Mouse (Mus musculus): ENCODE data around the gene Akt1s1.

DNA sequence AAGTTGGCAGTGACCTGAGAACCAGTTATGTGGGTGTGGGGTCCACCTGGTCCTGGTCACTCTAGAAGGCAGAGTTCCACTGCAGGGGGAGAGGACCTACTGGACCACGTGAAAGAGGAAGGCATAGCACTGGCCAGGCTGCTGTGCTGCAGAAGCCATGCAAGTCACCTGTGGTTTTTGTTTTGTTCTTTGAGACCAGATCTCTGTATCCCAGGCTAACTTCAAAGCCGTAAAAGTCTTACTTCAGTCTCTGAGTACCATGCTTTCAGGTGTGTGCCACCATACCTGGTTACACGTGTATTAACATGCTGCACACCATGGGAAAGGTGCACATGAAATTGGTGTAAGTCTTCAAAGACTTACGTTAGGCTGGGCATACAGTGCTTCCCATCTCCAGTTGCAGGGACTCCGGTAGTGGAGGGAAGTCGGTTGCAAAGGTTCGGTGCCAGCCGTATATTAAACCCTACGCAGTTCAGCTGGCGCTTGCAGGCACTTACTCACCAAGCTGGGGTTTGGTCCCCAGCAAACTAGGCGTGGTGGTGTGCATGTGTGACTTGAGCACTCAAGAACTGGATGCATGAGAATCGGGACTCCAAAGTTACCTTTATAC is 2.9 kb downstream of the Akt1s1 start:
- TF ChIP-seq POLR2A (IDR thresholded peaks at IDR 0.05; ENCODE audit: borderline replicate concordance, extremely low read depth, insufficient read depth, insufficient read length, poor library complexity, severe bottlenecking), result no peak
- TF ChIP-seq CTCF (IDR thresholded peaks at IDR 0.05; ENCODE audit: borderline replicate concordance, extremely low read depth, insufficient read depth, insufficient read length), result no peak

All from brain, embryonic 14.5 days (tissue).